Mouse (Mus musculus) MEL (cell line): ENCODE data around the gene Hist1h2ac.

Experiments used
- BHLHE40 ChIP-seq: IDR thresholded peaks from 2 replicates; pipeline ENCODE4 v1.6.1; 2012; ENCODE audit warnings: low read depth, mild to moderate bottlenecking, inconsistent platforms, low read length, improper control_type of control experiment, borderline replicate concordance
- NRF1 ChIP-seq: IDR thresholded peaks from 2 replicates; pipeline ENCODE4 v1.6.1; 2014; ENCODE audit warnings: low read depth, mild to moderate bottlenecking, inconsistent platforms, low read length, improper control_type of control experiment, moderate library complexity; ENCODE audit not compliant: poor library complexity, insufficient read depth, severe bottlenecking
- TBP ChIP-seq: IDR thresholded peaks from 2 replicates; pipeline ENCODE4 v1.8.0; 2011; ENCODE audit warnings: low read depth, low read length, improper control_type of control experiment

DNA sequence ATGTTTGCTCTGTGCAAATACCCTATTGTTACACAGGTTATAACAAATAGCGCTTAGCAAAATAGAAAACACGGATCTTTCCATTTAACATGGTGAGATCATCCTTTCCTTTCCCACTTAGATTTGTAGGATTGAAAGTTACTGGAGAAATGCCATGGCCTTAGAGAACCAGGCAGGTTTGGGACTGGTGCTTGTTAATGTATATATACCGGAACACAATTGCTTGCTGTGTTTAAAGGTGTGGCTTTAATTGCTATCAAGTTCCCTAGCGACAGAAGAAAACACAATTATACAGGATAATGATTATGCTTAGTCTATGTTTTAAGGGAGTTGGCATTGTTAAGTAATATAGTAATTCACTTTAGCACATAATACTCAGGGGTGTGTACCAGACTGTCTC lies 3.4 kb upstream of the Hist1h2ac start:
- TF ChIP-seq BHLHE40 (no peak), NRF1 (no peak), TBP (no peak)
